Mouse (Mus musculus) adrenal gland (tissue): ENCODE data around the gene Mroh2a.

Source experiments
- intact Hi-C: fragments of 180-260 bp; cut with DNase I; formaldehyde crosslinking; loops from one replicate; pipeline ENCODE4 v1.15.1; 2025
- long read RNA-seq, 2 experiments: library from polyadenylated mRNA; unstranded; transcript quantifications; one replicate each; pipeline ENCODE4 v2.0.0; 2020; ENCODE audit warnings: borderline replicate concordance in 1 of 2; ENCODE audit not compliant: insufficient replicate concordance in 1 of 2

Gene Mroh2a
- long read RNA-seq, experiment 1 = 0 reads
- long read RNA-seq, experiment 2 = 0 reads

GRCm38 (mm10) chr1:88226670-88227379 is at the start of gene Mroh2a:
TSS of gene Mroh2a (plus strand) at chr1:88226986.
- intact Hi-C loops = no loop called here

GRCm38 (mm10) chr1:88179657-88180056 is 47.1 kb upstream of the Mroh2a start:
- intact Hi-C loops = no loop called here

GRCm38 (mm10) chr1:88186325-88186935 is 40.4 kb upstream of the Mroh2a start:
- intact Hi-C loops = no loop called here

- intact Hi-C loops = no loop called here
Observed at GRCm38 (mm10) chr1:88192136-88192535, 34.6 kb upstream of the Mroh2a start.

GRCm38 (mm10) chr1:88195687-88196086 is 31.1 kb upstream of the Mroh2a start:
- intact Hi-C loops = no loop called here

GRCm38 (mm10) chr1:88197443-88197842 is 29.3 kb upstream of the Mroh2a start:
- intact Hi-C loops = no loop called here

GRCm38 (mm10) chr1:88199996-88200395 is 26.8 kb upstream of the Mroh2a start:
- intact Hi-C loops = no loop called here

GRCm38 (mm10) chr1:88200456-88200855 is 26.3 kb upstream of the Mroh2a start, which contains the start of gene Ugt1a2:
TSS of gene Ugt1a2 (plus strand) at chr1:88200601.
- intact Hi-C loops = no loop called here

- intact Hi-C loops = no loop called here
Observed at GRCm38 (mm10) chr1:88205294-88205922, 21.4 kb upstream of the Mroh2a start, which contains the start of gene Dnajb3. TSS of gene Dnajb3 (minus strand) at chr1:88205782.

- intact Hi-C loops = no loop called here
Observed at GRCm38 (mm10) chr1:88206843-88207479, 19.8 kb upstream of the Mroh2a start.

- intact Hi-C loops = no loop called here
Observed at GRCm38 (mm10) chr1:88211812-88212211, 15.0 kb upstream of the Mroh2a start, which contains the start of gene Ugt1a1. TSS of gene Ugt1a1 (plus strand) at chr1:88211959.

- intact Hi-C loops = no loop called here
Observed at GRCm38 (mm10) chr1:88212341-88213045, 14.3 kb upstream of the Mroh2a start.

GRCm38 (mm10) chr1:88213061-88213460 is 13.7 kb upstream of the Mroh2a start:
- intact Hi-C loops = no loop called here

- intact Hi-C loops = no loop called here
Observed at GRCm38 (mm10) chr1:88213766-88214461, 12.9 kb upstream of the Mroh2a start.

- intact Hi-C loops = no loop called here
Observed at GRCm38 (mm10) chr1:88214462-88214952, 12.3 kb upstream of the Mroh2a start.

GRCm38 (mm10) chr1:88215466-88216380 is 11.1 kb upstream of the Mroh2a start:
- intact Hi-C loops = no loop called here

GRCm38 (mm10) chr1:88216551-88216950 is 10.2 kb upstream of the Mroh2a start:
- intact Hi-C loops = no loop called here

- intact Hi-C loops = no loop called here
Observed at GRCm38 (mm10) chr1:88217144-88217543, 9.6 kb upstream of the Mroh2a start.

GRCm38 (mm10) chr1:88217576-88217975 is 9.2 kb upstream of the Mroh2a start:
- intact Hi-C loops = no loop called here
